Mouse (Mus musculus) small intestine, adult 2 months (tissue): ENCODE measurements at regions not wholly inside any gene's neighbourhood (a gene's known extent, or its start where the extent isn't known, plus 50 kb on each side); places are given as distances from the start of the nearest gene placed in this dataset.

Experiments used
- CTCF ChIP-seq: fragments of 200-500 bp; IDR thresholded peaks from 2 replicates; pipeline ENCODE4 v1.5.1; 2012; ENCODE audit warnings: low read depth, mild to moderate bottlenecking, control low read depth, inconsistent platforms, low read length, moderate library complexity, mixed read lengths; ENCODE audit not compliant: insufficient replicate concordance, insufficient read length; ENCODE audit errors: extremely low read depth
- POLR2A ChIP-seq: fragments of 200-500 bp; IDR thresholded peaks from 2 replicates; pipeline ENCODE4 v1.6.1; 2012; ENCODE audit warnings: low read depth, mild to moderate bottlenecking, control low read depth, inconsistent platforms, low read length, moderate library complexity

DNA sequence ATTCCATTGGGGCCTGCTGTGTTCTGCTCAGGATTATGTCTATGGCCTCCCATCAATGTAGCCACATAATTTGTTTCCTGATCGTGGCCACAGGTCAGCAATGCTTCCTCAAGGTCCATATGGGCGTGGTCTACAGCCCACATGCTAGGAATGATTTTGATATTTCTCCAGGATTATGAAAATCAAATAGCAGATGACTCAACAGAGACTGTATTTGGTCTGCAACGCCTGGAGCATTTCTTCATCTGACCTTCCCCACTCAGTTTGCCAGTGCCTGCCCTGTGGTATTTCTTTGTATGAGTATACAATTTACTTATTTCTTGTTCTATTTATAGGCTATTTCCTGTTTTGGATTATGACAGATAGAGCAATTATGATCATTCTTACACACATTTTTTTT, 145.7 kb downstream of the Gm11077 start:
- TF ChIP-seq POLR2A (no peak), CTCF (no peak)
